Mouse (Mus musculus) cerebellum, postnatal 10 days (tissue): ENCODE data around the gene Zbtb20.
A peak's percentile ranks its signal among the peaks of the same experiment; 100 is the strongest.

Experiments used
- DNase-seq, 2 experiments: peaks; one replicate each; pipeline ENCODE4 v3.0.0; 2021; ENCODE audit warnings: mixed read lengths in 2 of 2

Zbtb20 gene

DNA sequence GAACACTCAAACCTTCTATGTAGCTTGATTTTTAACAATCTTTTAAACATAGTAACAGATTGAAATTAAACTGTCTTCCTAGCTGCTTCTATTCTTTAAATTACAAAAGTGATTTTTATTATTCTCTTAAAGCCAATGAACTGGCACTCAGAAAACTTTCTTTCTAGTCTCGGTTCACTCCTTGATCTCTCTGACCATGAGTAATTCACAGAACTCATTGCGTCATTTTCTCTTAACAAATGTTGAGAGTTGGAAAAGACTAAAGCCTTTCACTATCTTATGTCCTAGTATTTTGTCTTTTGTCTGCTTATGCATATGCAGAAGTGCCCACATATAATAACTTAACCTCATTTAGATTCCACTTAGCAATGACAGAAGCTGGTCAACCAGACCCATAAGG, 525.3 kb downstream of the Zbtb20 start:
- DNase-seq, result no peak

DNA sequence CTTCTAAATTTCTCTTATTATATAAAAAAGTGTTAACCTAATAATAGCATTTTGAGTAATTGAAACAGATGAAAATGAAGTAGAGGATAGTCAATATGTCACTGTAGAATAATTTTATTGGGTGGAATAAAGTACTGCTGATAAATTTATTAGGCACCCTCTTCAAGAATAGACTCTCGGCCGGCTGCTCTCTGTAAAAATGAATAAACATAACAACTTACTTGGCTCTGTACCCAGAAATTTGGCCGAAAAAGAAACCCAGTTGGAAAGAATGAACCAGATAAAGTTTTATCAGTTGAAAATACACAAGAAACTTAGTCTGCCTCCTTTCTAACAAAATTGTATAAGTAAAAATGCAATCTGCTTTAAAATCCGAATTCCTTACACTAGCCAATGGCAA, 527.2 kb downstream of the Zbtb20 start:
- no peak for DNase-seq

DNA sequence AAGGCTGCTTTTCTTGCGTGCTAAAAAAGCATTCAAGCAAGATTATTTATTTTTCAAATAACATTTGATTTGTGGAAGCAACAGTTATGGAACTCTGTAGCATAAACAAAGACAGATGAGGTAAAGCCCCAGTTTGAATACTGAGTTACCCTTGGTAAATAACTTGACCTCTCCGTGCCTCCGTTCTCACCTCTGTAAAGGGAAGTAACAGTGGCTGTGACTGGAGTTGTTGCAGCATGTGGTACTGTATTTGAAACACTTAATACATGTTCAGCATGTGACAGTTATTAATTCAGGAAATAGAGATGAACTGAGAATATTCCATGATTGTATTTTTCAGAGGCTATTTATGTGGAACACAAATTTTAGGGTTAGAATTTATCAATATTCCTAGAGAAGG, 529.4 kb downstream of the Zbtb20 start:
- DNase-seq, result no peak

DNA sequence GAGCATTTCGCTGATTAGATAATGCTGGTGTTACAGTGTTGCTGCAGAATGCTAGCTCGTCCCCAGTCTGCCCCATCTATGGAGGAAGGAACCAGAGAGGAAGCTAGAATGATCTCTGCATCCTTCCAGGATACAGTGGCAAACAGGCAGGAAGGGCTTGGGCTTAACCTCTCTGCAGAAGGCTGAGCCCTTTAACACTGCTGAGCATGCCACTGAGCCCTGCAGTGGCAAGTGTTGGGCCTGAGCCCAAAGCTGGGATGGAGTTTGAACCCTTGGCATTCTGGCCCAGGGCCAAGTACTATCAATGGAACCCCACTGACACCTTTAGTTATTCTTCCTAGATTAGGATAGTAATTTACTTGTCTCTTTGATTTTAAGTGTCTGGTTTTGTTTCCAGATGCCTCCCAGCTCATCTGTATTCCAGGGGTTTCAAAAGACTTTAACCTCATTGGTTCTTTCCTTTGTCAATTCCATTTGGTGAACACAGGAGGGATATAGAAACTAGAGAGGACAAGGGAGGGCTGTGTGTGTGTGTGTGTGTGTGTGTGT, 532.0 kb downstream of the Zbtb20 start:
- DNase-seq, result peak; percentile 22 to 36

DNA sequence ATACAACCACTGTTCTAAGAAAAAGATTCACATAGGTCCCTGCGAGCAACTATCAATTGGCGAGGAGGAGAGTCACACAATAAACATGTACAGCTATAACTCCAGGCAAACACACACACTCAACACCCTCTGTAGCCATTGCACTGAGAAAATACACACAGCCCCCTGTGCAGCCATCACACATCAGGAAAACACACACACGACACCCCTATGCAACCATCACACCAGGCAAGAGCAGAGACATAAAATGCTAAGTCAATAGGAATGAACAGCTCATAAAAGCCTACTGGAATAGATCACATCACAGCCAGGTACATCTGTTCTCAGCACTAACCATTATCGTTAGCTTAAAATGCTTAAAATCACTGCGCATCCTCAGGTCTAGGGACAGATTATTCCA, 532.9 kb downstream of the Zbtb20 start:
- DNase-seq, result no peak

DNA sequence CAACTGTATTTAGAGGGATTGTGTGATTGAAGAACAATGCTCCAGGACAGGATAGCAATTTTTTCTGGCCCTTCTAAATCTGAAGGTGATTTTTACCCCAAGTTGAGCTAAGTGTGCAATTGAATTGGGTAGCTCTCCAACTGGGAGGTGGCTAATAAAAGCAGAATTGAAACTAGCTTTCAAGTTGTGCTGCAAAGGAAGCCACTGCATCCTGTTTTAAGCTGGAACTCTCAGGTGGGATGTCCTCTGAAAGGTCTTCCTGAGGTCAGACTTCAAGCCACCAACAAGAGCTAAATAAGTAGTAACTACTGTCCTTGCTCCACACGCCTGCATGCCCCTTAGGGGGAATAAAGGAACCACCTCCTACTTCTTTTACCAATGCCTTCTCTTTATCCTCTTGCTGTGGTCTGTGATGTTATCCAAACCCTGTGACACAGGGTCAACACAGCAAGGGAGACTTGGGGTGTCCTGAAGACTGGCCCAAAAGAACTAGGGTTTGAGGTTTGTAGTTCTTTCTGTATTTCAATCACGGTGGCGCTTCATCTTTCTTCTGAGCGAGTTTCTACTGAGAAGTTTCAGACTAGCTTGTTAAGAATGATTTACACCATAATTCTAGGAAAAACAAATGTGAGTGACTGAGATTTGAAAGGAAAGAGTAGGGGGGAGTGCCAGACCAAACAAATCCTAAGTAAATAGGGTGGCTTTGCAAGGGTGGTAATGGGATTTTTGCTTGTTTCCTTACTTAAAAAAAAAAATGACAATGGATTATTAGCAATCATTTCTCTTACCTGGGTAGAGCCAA, 533.6 kb downstream of the Zbtb20 start:
- no peak for DNase-seq

DNA sequence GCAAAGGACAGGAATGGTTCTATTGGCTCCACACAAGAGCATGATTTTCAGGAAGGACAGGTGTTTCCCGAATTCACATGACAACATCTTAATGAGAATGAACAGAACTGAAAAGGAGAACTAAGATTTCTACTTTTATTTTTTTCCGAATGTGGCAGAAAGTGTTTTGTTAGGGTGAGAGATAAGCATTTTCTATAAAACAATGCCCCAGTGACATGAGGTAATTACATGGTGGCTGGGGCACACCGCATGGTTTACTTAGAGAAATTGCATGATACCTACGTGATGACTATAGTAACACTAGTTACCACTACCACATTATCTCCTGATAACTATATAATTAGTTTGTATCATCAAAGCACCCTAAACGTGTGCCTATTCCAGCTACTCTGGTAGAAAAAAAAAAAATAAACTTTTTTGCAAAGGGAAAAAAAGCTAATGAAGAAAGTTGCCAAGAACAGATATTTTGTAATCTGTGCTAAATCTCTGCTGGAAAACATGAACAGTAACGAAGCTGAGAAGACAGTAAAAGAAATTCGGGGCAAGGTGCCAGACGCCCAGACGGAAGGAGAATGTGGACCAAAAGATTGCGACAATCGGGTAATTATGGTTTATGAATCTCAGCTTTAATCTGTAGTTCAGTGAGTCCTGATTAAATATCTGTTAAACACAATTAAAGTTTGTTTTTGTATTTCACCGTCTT, 534.4 kb downstream of the Zbtb20 start:
- peak; percentile 79 to 80 for DNase-seq

DNA sequence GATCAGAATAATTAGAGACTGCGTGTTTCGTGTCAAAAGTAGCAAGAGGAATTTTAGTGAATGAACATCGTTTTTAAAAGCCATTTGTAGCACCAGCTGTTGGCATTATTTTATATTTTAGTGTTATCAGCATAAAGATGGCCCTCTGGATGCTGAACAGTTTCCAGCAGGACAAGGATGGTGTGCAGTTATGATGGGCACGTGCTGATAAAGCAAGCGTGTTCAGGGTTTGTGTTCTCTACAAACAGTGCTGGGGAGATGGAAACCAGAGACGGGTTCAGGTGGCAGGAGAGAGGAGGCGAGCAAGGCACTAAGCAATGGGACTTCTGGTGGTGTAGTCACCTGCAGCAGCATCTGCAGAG, 534.9 kb downstream of the Zbtb20 start:
- DNase-seq, result no peak

DNA sequence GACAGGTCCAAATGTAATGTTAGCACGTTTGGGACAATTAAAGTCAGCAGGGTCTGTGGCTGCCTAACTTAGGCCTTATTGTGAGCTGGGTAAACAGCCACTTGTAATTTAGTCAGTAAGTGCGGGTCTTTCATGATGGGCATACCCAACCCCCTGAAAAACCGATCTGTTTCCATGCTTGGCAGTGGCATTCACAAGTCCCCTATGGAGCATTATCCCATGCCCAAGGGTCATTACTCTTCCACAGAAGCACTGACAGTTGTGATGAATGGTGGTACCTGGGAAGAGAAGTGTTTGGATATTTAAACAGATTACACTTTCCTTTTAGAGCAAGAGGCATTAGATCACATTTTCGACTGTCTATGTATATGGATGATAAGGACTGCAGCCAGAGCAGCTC, 540.2 kb downstream of the Zbtb20 start:
- DNase-seq, result no peak

DNA sequence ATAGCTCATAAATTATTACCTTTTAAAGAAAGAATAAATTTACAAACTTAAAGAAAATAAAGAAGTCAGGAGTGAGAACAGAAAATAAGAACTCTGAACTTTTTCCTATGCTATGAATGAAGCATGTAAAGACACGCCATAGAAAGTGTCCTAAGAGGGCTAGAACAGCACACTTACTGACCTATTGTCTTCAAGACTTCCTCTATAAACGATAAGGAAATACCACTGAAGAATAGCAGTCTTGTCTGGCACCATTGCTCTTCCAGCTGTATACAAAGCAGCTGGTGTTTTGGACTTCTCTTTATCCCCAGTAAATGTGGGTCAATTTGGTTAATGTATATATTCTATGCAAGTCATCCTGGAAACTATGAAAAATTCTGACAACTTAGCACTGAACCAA, 544.2 kb downstream of the Zbtb20 start:
- DNase-seq, result no peak

DNA sequence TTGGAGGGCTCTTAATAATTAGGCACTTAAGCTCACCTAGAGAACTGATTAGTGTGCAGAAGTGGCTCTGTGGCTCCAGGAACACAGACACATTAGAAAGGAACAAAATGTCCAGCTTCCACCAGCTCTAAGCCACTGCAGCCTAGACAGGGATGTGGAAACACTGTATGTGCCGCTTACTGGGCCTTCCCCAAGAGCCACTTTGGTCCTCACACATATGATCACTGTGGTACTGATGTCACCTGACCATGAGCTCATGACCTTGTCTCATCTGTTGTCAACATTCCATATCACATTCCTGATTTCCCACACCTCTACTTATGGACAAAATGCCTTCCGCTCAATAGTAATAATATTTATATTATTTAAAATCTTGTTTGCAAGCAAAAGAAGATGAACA, 553.3 kb downstream of the Zbtb20 start:
- no peak for DNase-seq

DNA sequence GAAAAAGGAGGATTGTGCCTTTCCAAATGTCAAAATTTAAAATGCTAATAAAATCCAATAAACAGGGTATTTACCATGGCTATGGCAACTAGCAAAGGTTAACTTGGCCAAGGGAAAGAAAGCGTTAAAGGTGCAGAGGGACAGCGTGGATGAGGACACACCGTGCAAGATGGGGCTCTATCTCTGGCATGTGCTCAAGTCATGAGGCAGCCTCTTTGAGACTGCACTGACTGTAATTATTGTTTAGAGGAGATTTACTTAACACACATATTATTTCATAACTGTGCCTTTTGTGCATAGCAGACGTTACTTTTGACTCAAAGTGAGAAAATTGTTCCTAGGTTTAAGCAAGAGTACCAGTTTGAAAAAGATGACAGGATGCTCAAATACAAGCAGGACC, 554.3 kb downstream of the Zbtb20 start:
- DNase-seq, result peak in 1 of 2 experiments; percentile 9

DNA sequence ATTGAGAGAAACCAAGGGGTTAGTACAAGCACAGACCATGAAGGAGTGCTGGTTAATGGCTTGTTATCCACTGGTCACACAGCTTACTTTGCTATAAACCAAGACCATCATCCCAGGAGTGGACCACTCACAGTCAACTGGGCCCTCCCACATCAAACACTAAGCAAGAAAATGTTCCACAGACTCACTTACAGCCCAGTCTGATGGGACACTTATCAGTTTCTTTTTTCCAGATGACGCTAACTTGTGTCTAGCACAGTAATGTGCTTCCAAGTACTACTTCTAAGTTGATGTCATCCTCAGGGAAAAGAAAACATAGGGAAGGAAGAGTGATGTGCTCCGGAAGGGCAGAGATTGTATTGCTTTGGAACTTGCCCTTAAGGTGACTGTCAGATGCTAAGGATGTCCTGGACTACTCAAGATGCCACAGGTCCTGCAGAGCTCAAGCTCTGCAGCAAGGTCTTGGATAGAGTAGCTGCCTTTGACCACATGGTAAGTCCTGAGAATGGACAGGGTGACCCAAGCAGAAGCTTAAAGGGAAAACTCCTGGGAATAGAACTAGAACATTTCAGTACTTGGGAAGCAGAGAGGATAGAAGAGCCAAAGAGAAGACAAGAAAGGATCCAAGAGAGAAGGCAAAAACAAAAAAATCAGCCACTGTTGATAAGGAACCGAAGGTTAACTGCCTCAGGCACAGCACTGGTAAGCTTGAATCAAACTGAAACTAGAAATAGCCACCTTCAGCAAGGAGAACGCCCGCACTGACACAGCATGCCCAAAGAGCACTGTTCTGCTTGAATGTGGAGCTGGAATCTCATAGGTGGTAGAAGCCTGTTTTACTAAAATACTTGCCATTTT, 556.1 kb downstream of the Zbtb20 start:
- no peak for DNase-seq

DNA sequence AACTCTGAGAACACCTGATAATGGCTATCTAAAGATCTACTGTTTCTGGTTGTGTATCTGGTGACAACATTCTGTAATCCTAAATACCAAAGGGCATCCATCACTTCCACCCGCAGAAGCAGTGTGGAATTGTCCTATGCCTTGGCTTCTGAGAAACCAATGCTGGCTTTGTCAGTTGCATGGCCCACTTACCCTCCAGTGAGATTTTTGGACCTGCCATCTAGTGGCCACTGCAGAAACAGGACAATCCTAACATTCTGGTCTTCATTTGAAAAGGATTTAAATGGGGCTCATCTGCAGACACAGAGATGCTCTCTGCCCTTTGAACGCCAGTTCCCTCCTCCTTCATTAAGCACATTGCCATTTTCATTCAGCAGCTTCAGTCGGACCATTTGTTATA, 559.3 kb downstream of the Zbtb20 start:
- DNase-seq, result peak; percentile 67 to 73

DNA sequence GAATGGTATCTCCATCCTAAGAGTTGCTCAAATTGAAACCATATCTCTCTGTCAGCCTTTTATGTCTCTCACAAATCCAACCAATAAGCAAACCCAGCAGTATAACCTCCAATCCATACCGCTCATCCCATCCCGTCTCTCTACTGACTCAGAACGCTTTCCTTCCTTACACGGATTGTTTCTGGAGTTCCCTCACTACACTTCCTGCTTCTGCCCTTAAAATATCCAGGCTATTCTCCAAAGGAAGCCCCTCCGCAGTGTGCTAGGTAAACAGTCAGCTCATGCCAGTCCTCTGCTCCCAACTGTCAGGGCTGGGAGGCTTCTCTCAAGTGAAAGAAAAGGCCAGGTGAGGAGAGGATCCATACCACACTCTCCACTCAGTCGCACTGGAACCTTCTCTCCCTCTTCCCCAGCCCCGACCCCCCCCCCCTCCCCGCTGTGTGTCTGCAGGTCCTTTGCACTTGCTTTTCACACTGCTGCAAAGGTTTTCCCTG, 563.2 kb downstream of the Zbtb20 start:
- no peak for DNase-seq

DNA sequence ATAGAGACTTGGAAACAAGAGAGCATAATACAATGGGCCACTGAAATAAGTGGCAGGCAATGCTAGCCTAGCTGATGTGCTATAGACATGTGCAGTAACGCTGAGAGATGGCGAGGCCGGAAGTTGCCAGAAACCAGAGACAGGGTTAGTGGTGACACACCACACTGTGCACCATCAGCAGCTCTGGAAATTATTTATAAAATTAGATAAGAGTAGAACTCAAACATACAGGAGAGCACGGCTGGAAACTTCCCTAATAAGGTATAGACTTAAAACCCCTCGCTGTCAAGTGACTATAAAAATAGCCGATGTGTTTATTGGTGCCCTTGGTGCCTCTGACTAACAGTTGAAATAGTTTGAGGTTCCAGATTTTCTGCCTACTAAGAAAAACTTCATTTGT, 565.7 kb downstream of the Zbtb20 start:
- no peak for DNase-seq

DNA sequence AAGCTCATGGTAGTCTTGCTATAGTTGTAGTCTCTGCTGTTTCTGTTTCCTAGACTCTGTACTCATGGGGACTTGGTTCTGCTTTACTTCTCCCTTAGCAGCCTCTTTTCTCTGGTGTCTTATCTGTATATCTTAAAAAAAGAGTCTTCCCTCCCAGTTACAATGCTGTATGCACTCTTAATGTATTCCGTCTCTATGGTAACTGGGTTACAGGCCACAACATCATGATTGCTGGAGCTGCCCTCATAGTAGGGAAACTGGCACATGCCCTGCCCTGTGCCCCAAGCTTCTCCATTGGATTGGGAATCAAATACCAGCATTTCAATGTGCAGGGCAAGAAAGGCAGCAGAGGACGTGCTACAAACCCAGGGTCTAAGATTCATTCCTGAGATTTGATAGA, 567.4 kb downstream of the Zbtb20 start:
- DNase-seq, result no peak

DNA sequence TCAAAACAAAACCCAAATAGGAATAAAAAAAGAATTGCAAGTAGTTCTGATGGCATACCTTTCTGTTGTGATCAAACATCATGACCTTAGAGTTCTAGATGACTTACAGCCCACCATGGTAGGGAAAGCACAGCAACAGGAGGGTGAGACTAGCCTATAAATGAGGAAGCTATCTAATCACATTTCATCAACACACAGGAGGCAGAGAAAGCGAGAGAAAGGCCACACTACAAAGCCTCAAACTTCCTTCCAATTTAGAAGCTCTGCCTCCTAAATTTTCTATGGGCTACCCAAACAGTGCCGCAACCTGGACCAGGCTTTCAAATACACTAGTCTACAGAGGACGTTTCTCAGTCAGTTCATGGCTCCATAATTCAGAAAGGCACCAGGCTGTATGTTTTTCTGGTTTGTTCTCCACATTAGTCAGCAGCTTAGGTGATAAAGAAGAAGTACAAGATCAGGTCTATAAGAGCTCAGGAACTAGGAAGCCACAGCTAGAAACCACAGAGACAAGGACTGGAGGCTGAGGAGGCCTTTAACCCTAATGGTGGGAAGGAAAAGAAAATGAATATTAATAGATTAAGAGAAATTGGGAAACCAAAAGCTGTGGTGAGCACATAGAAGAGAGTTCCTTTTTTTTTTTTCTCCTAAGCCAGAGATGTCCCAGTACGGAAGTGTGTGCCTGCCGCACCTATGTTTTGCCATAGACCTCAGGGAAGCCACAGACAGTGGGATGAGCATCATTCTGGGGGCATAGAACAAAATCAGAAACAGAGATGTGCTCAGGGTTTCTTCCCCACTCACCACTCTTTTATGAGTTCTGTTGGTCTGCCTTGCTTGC, 572.7 kb downstream of the Zbtb20 start:
- no peak for DNase-seq

DNA sequence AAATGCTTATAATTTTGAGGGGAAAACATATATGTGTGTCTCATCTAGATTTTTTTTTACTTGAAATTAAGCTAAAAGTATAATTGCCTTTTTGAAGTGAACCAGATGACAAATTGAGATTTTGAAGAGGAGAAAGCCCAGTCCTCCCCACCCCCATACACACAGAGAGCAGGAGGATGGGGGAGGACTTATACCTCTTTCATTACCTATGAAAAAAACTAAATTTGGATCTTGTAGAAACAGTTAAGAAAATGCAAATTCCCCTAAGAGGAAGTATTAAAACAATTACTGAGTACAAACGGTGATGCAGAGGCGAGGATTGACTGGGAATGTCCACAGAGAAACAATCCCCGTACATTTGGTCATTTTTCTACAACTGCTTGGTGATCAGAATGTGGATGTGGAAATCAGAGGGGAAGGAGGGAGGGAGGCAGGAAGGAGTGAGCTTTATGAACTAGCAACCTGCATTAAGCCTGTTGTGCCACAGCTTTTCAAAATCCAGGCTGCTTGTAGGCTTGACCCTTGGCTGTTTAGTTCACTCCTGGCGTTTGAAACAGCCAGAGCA, 578.8 kb downstream of the Zbtb20 start:
- no peak for DNase-seq

DNA sequence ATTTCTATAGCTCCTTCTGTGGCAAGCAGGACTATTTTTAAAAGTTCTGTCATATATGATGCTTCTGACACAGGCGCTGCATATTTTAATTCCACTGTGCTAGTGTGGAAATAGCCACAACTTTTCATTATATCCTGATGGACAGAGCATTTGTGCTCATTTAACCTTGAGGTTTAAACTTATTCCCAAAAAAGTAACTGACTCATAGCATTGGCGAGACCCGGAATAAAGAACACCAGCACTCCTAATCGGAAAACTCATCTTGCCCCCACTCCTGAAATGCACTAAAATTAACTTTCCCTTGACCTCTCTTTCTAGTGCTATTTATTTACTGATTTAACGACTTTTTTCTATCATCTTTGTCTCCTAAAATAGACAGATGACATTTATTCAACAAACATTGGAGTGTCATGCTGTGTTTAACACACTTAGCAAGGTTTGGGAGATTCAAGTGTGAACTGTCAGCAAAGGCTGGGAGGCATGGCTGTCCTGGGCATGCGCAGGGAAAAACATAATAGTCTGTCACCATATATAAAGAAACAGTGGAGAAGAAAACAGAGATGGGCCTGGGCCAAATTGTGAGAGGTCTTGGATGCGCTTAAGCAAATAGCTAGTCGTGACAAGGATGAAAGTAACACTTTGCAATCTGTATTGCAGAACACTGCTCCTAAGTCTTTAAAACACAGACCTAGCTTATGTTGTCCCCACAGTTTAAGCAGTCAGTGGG, 580.9 kb downstream of the Zbtb20 start:
- no peak for DNase-seq

DNA sequence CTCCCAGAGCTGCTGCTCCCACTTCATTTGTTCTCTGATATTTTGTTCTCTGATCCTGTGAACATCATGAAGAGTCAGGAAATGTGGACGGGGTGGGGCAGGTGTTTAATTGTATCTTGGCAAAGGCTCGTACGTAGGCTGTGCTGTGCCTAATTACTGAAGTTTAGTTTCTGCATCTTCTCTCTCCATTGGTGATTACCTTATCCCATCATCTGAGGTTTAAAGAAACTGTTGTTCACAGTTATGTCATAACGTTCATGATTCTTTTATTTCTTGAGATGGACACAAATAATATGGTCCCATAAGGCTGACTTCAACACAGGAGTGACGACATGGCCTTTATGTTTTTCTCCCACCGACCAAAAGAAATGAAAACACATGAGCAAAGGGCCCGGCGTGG, 582.1 kb downstream of the Zbtb20 start:
- no peak for DNase-seq
